ENCODE assay signal across 25 mouse cellular contexts in the genomic region with DNA sequence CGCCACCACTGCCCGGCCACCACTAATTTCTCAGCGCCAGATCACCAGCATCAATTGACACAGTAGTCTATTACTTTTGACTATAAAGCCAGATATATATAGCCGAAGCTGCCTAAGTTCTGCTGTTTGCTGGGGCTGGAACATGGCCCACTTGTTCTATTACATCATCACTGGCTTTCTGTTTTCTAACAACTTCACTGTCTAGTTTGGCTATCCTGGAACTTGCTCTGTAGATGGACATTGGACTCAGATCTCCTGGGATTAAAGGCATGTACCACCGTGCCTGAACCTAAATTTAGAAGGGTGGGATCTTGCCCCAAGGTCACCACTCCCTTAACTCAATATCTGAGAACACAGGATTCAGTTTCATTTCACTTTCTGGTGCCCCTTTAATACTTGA. TPM values are rescaled to one million over a fixed set of nuclear protein-coding genes. Genes with fewer than 3 reads are reported as not detected.
DNase-seq lines count a peak whose midpoint lies in the region; ATAC-seq and TF ChIP-seq lines count a peak whose summit lies in the region.
"Had no signal": no experiment of that assay in that cellular context is flagged by ENCODE, and none has a peak within 500 bp of the region (broad histone marks: within the 10 kb centered on the region; RNA-seq: fewer than 3 reads in every experiment).

No protein-coding gene starts in this region.

- no peak for TF ChIP-seq CTCF in kidney, adult 2 months (conservative IDR thresholded peaks at IDR 0.05; ENCODE audit: insufficient read depth, insufficient read length, low read depth, low read length)

- H3K9ac ChIP-seq in liver, embryonic 13.5 days: no peak overlapping the region
- no peak overlapping the region for H3K9ac ChIP-seq in liver, embryonic 11.5 days (ENCODE audit: low read depth, low read length)
- no peak overlapping the region for H3K9ac ChIP-seq in liver, embryonic 16.5 days (ENCODE audit: low read depth, low read length)
- H3K9ac ChIP-seq: embryonic facial prominence, embryonic 12.5 days; forebrain, embryonic 13.5 days; forebrain, embryonic 15.5 days had no signal

- no peaks in the 10 kb centered on the region; the same call in 1 of the 2 replicates for H3K4me1 ChIP-seq in kidney, adult 2 months (ENCODE audit: control insufficient read depth, insufficient read depth, low read length)
- H3K4me1 ChIP-seq in liver, embryonic 13.5 days (replicated peaks): 0 out of 2 replicates have a peak, but pooled peaks cover 2% of the 10 kb centered on the region
- no peaks in the 10 kb centered on the region for H3K4me1 ChIP-seq in liver, embryonic 11.5 days (replicated peaks; ENCODE audit: control insufficient read depth, insufficient read depth, low read length)
- no peaks in the 10 kb centered on the region for H3K4me1 ChIP-seq in liver, embryonic 16.5 days (ENCODE audit: control insufficient read depth, low read depth, low read length)
- H3K4me1 ChIP-seq: embryonic facial prominence, embryonic 10.5 days; embryonic facial prominence, embryonic 12.5 days; forebrain, embryonic 13.5 days; forebrain, embryonic 15.5 days had no signal

- H3K4me2 ChIP-seq in liver, embryonic 13.5 days: no peak overlapping the region
- no peak overlapping the region for H3K4me2 ChIP-seq in liver, embryonic 11.5 days
- no peak overlapping the region for H3K4me2 ChIP-seq in liver, embryonic 16.5 days (ENCODE audit: low read depth, low read length)
- H3K4me2 ChIP-seq: embryonic facial prominence, embryonic 12.5 days; forebrain, embryonic 13.5 days; forebrain, embryonic 15.5 days had no signal

- H3K27me3 ChIP-seq in kidney, adult 2 months (replicated peaks; ENCODE audit: control insufficient read depth, insufficient read depth, low read length): no peaks in the 10 kb centered on the region
- no peaks in the 10 kb centered on the region for H3K27me3 ChIP-seq in liver, embryonic 13.5 days
- H3K27me3 ChIP-seq in liver, embryonic 11.5 days (replicated peaks; ENCODE audit: control insufficient read depth, insufficient read depth, low read length): no peaks in the 10 kb centered on the region
- no peaks in the 10 kb centered on the region for H3K27me3 ChIP-seq in liver, embryonic 16.5 days (ENCODE audit: control insufficient read depth, insufficient read depth, low read depth, low read length)
- H3K27me3 ChIP-seq: CH12.LX; embryonic facial prominence, embryonic 12.5 days; forebrain, embryonic 13.5 days; forebrain, embryonic 15.5 days; Patski had no signal

- 75% methylated on average over 5 of the region's 5 CpGs for WGBS in kidney, adult 2 months
- 83% methylated on average over 5 of the region's 5 CpGs for WGBS in liver, embryonic 13.5 days (ENCODE audit: insufficient replicate concordance)
- 93% methylated on average over 5 of the region's 5 CpGs for WGBS in liver, embryonic 11.5 days
- WGBS in liver, embryonic 16.5 days (ENCODE audit: insufficient replicate concordance): 74% methylated on average over 5 of the region's 5 CpGs

- peaks cover 19% of the 10 kb centered on the region for H3K36me3 ChIP-seq in kidney, adult 2 months (ENCODE audit: control insufficient read depth, insufficient read depth, low read length)
- peaks cover 96% of the 10 kb centered on the region for H3K36me3 ChIP-seq in liver, embryonic 13.5 days
- peaks cover 77% of the 10 kb centered on the region for H3K36me3 ChIP-seq in liver, embryonic 11.5 days (ENCODE audit: control insufficient read depth, insufficient read depth, low read length)
- peaks cover 71% of the 10 kb centered on the region for H3K36me3 ChIP-seq in liver, embryonic 16.5 days (ENCODE audit: control insufficient read depth, insufficient read depth)

- H3K27ac ChIP-seq in kidney, adult 2 months (ENCODE audit: insufficient read depth, low read depth, low read length): no peak overlapping the region
- H3K27ac ChIP-seq in liver, embryonic 13.5 days: 0 out of 2 replicates have a peak overlapping the region, but pooled peaks have one; percentile 13
- no peak overlapping the region for H3K27ac ChIP-seq in liver, embryonic 11.5 days (ENCODE audit: low read depth, low read length)
- no peak overlapping the region for H3K27ac ChIP-seq in liver, embryonic 16.5 days (ENCODE audit: low read length)
- H3K27ac ChIP-seq: embryonic facial prominence, embryonic 10.5 days; embryonic facial prominence, embryonic 12.5 days; forebrain, embryonic 13.5 days; forebrain, embryonic 15.5 days had no signal

- ATAC-seq in liver, embryonic 13.5 days (ENCODE audit: low read depth): no peak
- no peak for ATAC-seq in liver, embryonic 11.5 days (replicated peaks; ENCODE audit: low FRiP score)
- ATAC-seq in liver, embryonic 16.5 days (ENCODE audit: low read depth): peak; percentile 70
- no peak for ATAC-seq in frontal cortex, adult (ENCODE audit: low TSS enrichment)
- ATAC-seq: activated CD4-positive, CD25-positive, alpha-beta regulatory T cell, adult 4 months; CD4-positive, CD25-positive, alpha-beta regulatory T cell, adult 4 months; forebrain, embryonic 13.5 days; forebrain, embryonic 15.5 days; Patski had no signal

- no peak overlapping the region for H3K4me3 ChIP-seq in kidney, adult 2 months (ENCODE audit: insufficient read depth, low read depth, low read length)
- H3K4me3 ChIP-seq in liver, embryonic 13.5 days (replicated peaks): no peak overlapping the region
- H3K4me3 ChIP-seq in liver, embryonic 11.5 days (ENCODE audit: low read depth, low read length): no peak overlapping the region
- no peak overlapping the region for H3K4me3 ChIP-seq in liver, embryonic 16.5 days (ENCODE audit: low read depth, low read length)
- H3K4me3 ChIP-seq: embryonic facial prominence, embryonic 10.5 days; embryonic facial prominence, embryonic 12.5 days; forebrain, embryonic 13.5 days; forebrain, embryonic 15.5 days had no signal

- peak; percentile 25 for DNase-seq in kidney, adult 2 months
- DNase-seq in kidney, postnatal 14 days: no peak
- no peak for DNase-seq in liver, embryonic 13.5 days
- DNase-seq in liver, embryonic 11.5 days (ENCODE audit: low spot score): no peak
- DNase-seq: adrenal gland, adult 8-10 months; adrenal gland, postnatal 14 days; adrenal gland, postnatal 36 days; B cell, adult 2 months; cerebellum, adult 11-12 months; cerebellum, adult 2 months; cerebellum, adult 9-10 months; cerebellum, postnatal 10 days; cerebellum, postnatal 25 days had no signal

- H3K9me3 ChIP-seq in liver, embryonic 13.5 days (replicated peaks): no peaks in the 10 kb centered on the region
- no peaks in the 10 kb centered on the region for H3K9me3 ChIP-seq in liver, embryonic 11.5 days (ENCODE audit: control insufficient read depth, low read length)
- no peaks in the 10 kb centered on the region for H3K9me3 ChIP-seq in liver, embryonic 16.5 days (replicated peaks; ENCODE audit: control insufficient read depth, low read length)
- H3K9me3 ChIP-seq: embryonic facial prominence, embryonic 10.5 days; embryonic facial prominence, embryonic 12.5 days; forebrain, embryonic 13.5 days; forebrain, embryonic 15.5 days; G1E had no signal

- TF ChIP-seq POLR2A in kidney, adult 2 months (IDR thresholded peaks at IDR 0.05; ENCODE audit: low read depth, low read length): no peak

RNA-seq across cellular contexts. Expression of a gene that starts 9.3 kb away (rescaled TPM):
- polyA plus RNA-seq in kidney, adult 2 months (2012; rRNA removed): 0.58 and 0.70 TPM in 2 replicates
- not detected in 2 replicates for polyA plus RNA-seq in liver, embryonic 13.5 days (2015; fragmentation: Nextera tagmentation; extraction: Ambion mirVana)
- polyA plus RNA-seq in liver, embryonic 11.5 days (2014; fragmentation: Nextera tagmentation; extraction: Ambion mirVana): not detected in 2 replicates
- 0.11 TPM in 1 of 2 replicates, not detected in the other for polyA plus RNA-seq in liver, embryonic 16.5 days (2015; fragmentation: Nextera tagmentation; extraction: Ambion mirVana)
- polyA plus RNA-seq: activated CD4-positive, CD25-positive, alpha-beta regulatory T cell, adult 4 months; cerebellum, adult 2 months; embryonic facial prominence, embryonic 12.5 days; forebrain, embryonic 11.5 days; forebrain, embryonic 13.5 days; forebrain, embryonic 15.5 days had no signal

RNA-seq across cellular contexts. Expression of a gene that starts 13.1 kb away (rescaled TPM):
- 49.9 and 50.8 TPM in 2 replicates for polyA plus RNA-seq in kidney, adult 2 months (2012; rRNA removed)
- polyA plus RNA-seq in liver, embryonic 13.5 days (2015; fragmentation: Nextera tagmentation; extraction: Ambion mirVana): 7.9 and 8.2 TPM in 2 replicates
- 22.8 and 26.2 TPM in 2 replicates for polyA plus RNA-seq in liver, embryonic 11.5 days (2014; fragmentation: Nextera tagmentation; extraction: Ambion mirVana)
- polyA plus RNA-seq in liver, embryonic 16.5 days (2015; fragmentation: Nextera tagmentation; extraction: Ambion mirVana): 7.0 and 8.1 TPM in 2 replicates

RNA-seq across cellular contexts. Expression of a gene that starts 16.6 kb away (rescaled TPM):
- polyA plus RNA-seq in kidney, adult 2 months (2012; rRNA removed): 143 and 147 TPM in 2 replicates
- 36.9 and 39.2 TPM in 2 replicates for polyA plus RNA-seq in liver, embryonic 13.5 days (2015; fragmentation: Nextera tagmentation; extraction: Ambion mirVana)
- polyA plus RNA-seq in liver, embryonic 11.5 days (2014; fragmentation: Nextera tagmentation; extraction: Ambion mirVana): 20.7 and 24.0 TPM in 2 replicates
- polyA plus RNA-seq in liver, embryonic 16.5 days (2015; fragmentation: Nextera tagmentation; extraction: Ambion mirVana): 34.5 and 35.0 TPM in 2 replicates

RNA-seq across cellular contexts. Expression of a gene that starts 20.1 kb away (rescaled TPM):
- polyA plus RNA-seq in kidney, adult 2 months (2012; rRNA removed): 8.5 and 10.7 TPM in 2 replicates
- polyA plus RNA-seq in liver, embryonic 13.5 days (2015; fragmentation: Nextera tagmentation; extraction: Ambion mirVana): 17.3 and 17.4 TPM in 2 replicates
- 21.0 and 22.0 TPM in 2 replicates for polyA plus RNA-seq in liver, embryonic 11.5 days (2014; fragmentation: Nextera tagmentation; extraction: Ambion mirVana)
- polyA plus RNA-seq in liver, embryonic 16.5 days (2015; fragmentation: Nextera tagmentation; extraction: Ambion mirVana): 32.0 and 35.4 TPM in 2 replicates

RNA-seq across cellular contexts. Expression of a gene that starts 24.0 kb away (rescaled TPM):
- polyA plus RNA-seq in kidney, adult 2 months (2012; rRNA removed): 16.7 and 18.8 TPM in 2 replicates
- polyA plus RNA-seq in liver, embryonic 13.5 days (2015; fragmentation: Nextera tagmentation; extraction: Ambion mirVana): 11.6 and 12.3 TPM in 2 replicates
- polyA plus RNA-seq in liver, embryonic 11.5 days (2014; fragmentation: Nextera tagmentation; extraction: Ambion mirVana): 16.7 and 18.0 TPM in 2 replicates
- polyA plus RNA-seq in liver, embryonic 16.5 days (2015; fragmentation: Nextera tagmentation; extraction: Ambion mirVana): 10.4 and 11.5 TPM in 2 replicates
- polyA plus RNA-seq: activated CD4-positive, CD25-positive, alpha-beta regulatory T cell, adult 4 months; CD4-positive, CD25-positive, alpha-beta regulatory T cell, adult 4 months; G1E had no signal
